Mouse (Mus musculus): ENCODE data around the gene Serpina16.
A peak's percentile ranks its signal among the peaks of the same experiment; 100 is the strongest.
"Not testable (repeated sequence)": the region's sequence is repeated elsewhere in the genome, so short reads cannot be mapped to it uniquely, and the experiment has no call there.

The Serpina16 gene

DNA sequence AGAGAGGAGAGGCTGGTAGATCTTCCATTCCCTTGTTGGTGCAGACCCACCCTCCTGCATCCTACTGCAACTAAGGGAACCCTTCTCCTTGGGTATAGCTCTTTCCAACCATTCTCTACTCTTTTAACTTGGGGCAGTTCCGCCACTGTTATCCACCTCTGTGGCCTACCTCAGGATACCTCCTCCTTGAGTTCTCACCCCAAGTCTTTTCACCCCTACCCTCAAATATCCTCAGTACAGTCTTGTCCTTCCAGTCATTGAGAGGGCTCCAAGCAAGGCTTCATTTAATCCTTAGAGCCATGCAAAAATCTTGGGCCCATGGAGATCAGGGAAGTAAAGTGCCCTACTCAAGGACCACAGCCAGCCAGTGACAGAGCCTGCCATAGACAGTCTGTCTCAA, at the start of gene Serpina16:
TSS of gene Serpina16 (minus strand) at position 101 of the 400 bp plus-strand sequence.
- no peak for DNase-seq (ENCODE audit: low spot score in 2 of 2)

DNA sequence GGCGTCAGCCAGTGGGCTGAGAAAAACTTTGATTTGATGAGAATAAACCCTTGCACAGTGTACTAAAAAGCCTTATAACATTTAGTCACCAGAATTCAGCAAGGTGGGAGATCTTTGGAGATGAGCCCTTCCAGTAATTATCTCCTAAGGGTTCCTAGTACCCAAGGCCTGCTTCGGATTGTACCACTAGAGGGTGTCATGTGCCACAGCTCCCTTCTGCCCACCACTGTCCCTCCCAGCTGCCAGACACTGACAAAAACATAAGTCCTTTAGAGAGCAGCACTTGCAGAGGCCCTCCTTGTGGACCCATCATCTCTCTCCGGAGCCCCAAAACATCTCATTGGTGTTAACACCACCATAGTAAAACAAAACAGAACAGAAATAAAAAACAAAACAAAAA, 35.6 kb upstream of the Serpina16 start:
- no peak for DNase-seq (ENCODE audit: low spot score in 2 of 2)

DNA sequence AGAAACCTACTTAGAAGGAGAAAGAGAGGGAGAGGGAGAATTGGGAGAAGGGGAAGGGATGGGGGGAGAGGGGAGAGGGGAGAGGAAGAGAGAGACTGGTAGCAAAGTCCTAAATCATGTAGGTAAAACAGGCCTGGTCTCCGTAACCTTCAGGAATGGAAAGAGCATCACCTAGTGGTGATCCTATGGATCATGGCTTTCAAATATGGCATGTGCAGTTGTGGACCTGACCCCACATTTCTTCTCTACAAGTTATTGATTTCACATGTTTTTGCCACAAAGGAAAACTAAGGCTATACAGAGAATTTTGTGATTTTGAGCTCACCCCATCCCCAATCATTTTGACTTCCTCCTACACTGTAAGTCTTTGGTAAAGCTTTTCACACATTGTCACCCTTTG, 34.5 kb upstream of the Serpina16 start:
- no peak for DNase-seq (ENCODE audit: low spot score in 2 of 2)

DNA sequence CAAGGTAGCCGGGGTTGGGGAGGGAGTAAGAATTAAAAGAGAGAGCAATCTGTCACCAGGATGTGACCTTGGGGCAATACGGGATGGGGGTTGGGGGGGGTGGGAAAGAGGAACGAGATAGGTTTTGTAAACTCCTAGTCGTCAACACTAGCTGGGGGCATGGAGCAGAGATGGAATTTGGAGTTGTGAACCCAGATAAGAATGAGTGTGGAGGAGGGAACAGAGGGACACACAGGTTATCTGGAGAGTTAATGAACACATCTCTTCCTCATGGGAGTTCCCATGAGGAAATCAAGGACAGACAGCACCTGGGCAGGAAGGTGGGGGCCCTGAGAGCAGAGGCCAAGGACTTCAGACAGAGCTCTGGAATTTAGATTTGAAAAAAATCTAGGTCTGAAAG, 30.2 kb upstream of the Serpina16 start:
- no peak for DNase-seq (ENCODE audit: low spot score in 2 of 2)

DNA sequence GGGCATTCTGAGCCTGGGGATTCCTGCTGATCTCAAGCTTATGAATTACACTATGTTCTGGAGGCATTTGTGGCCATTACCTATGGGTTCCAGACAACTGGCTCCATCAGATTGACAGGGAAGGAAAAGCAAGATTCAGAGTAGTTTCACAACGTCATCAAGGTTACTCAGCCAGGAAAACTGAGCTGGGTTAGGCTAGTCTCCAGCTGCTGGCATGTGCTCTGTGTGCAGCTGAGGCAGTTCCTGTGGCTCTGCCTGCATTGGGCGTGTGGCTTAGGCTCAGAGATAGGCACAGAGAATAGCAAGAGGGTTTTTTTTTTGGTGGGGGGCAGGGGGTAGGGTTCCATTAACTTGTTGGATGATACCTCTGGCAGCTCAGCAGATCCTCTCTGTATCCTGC, 29.6 kb upstream of the Serpina16 start:
- no peak for DNase-seq (ENCODE audit: low spot score in 2 of 2)

DNA sequence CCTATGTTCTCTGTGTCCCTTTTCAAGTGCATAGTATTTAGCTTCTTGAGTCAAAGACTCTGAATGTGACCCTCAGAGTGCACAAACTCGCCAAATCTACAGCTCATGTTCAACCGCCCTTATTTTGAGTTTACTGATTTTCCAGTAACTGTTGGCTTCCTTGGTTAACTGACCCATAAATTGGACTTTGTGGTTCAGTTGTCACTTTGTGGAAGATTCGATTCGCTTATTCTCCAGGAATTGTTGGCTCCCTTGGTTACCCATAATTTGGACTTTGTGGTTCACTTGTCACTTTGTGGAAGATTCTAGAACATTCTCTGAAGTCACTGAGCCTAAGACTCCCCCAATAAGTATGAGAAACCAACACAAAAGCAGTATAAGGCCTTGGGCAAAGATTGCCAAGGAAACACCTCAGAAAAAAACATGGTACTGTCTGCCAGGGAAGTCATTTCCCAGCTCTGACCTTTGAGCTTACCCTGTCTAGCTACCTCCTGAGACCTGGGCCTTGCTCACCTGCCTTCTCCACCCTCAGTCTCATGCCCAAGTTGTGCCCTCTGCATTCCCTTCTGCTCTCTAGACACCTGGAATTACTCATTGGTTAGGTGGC, 24.3 kb upstream of the Serpina16 start:
- DNase-seq (ENCODE audit: low spot score in 2 of 2): no peak

DNA sequence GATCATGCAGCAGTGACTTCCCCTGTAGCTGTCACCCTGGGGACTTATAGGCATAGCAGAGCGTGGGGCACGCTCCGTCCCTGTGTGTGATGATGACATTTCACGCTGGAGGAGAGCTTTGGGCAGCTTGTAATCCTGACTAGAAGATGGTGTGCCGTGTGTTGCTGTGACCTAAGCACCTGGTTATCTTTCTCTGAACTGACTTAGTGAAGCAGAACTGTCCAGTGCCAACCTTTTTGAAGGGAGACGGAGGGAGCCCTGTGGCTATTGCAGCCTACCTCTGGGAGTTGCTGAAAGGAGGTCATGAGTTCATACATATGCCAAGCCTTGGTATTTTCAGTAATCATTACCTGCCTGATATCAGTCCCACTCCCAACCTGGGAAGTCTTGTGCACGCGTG, 19.5 kb upstream of the Serpina16 start, which contains the start of gene Serpina1f:
TSS of gene Serpina1f (minus strand) at position 101 of the 400 bp plus-strand sequence.
- DNase-seq (ENCODE audit: low spot score in 2 of 2): no peak

DNA sequence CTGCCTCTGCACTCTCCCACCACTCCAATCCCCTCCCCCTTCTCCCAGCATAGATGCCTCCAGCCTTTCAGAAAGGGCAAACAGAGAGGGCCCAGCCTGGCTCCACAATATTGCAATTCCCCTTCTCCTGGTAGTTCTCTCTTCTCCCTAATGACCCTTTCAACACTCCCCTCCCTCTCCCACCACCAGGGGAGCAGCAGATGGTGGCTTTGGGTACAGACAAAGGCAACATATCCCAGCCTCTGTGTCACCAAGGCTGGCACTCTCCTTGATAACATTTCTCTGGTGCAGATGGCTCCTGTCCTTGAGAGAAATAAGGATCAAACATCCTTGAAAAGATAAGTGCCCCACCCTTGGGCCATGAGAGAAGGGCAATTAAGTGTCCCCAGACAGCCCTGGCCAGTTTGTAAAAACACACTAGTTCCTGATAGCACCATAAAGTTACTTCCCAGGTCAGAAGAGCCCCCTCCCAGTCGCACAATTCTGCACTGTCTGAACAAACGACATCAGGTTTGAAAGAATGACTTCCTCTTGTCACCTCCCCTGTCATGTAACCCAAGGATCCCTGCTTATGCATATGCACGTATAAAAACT, 12.4 kb upstream of the Serpina16 start:
- no peak for DNase-seq (ENCODE audit: low spot score in 2 of 2)

DNA sequence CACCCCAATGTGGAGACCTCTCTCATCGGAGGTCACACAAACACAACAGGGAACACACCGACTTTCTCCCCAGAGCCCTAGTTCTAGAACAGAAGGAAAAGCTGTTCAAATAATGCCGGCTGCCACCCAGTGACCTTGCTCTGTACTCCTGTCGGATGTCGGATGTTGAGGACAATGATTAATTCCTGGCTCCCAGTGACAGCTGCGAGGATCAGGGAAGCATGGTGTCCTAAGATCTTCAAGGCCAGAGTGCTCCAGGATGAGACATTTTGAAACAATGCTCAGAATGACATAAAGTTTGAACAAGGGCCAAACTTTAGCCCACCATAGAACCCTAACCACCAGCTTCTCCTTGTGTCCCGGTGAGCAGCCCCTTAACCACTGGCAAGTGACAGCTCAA, 11.1 kb upstream of the Serpina16 start:
- DNase-seq (ENCODE audit: low spot score in 2 of 2): no peak

DNA sequence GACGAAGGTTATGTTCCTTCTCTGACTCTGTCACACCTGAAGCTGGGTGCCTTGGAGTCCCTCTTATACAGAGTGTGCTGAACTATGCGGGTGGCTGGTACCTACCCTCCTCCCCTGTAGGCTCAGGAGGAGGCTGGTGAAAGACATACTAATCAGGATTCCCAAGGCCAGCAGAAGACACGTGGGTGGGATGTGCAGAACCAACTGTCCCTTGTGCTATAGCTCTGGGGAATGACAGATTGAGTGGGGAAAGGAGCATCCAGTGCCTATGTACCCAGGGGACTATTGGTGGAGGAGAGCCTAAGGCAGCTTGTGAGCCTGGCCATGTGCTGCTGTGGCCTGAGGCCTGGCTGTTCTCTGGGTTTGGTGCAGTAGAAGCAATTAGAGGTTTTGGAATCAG, 10.1 kb upstream of the Serpina16 start:
- DNase-seq (ENCODE audit: low spot score in 2 of 2): peak in 1 of 2 experiments; percentile 10

DNA sequence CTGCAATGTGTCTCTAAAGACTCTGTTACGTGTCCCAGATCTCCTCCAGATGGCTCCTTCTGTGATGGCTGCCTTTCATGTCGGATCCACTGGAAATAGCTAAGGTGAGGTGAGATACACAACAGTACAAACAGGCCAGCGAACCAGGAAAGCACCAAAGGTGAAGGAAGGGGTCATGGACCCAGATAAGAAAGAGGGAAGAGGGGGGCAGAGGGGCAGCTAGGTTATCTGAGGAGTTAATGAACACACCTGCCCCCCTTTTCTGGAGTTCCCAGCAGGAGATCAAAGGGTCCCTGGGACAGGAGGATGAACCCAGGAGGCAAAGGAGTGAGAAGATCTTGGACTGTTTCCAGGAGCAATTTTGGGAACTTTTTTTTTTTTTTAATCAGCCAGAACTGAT, 9.4 kb upstream of the Serpina16 start:
- no peak for DNase-seq (ENCODE audit: low spot score in 2 of 2)

DNA sequence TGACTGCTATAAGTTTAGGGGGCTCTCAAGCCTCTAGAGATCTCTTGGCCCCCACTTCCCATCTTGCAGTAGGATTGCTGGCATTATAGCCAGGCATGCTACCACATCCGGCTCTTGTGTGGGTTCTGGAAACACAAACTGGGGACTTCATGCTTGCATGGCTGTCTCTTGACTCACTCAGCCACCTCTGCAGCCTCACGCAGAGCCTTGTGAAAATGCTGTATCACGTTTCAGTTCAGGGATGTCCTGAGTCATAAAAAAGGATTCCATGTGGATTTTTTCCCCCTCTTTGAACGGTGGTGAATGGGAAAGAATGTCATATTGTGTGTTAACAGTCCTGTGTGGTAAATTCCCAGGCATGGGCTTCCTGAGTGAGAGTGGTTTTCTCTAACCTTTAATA, 7.8 kb upstream of the Serpina16 start:
- no peak for DNase-seq (ENCODE audit: low spot score in 2 of 2)

DNA sequence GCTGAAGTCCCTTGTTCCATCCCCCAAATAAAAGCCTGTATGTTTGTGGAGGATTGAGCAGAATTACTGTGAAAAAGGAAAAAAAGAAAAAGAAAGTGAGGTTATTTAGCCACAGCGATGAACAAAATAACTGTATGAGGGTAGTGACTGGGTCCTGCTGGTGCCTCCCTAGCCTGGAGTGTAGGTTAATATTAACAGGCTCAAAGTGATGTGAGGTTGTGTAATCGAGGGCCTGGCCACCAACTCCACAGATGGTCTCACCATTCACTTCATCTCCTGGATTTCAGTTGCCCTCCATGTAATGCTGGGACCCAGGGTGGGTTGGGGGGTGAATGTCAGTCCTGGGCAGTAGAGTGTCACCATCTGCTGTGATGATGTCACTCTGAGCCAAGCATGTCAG, 5.8 kb upstream of the Serpina16 start:
- DNase-seq (ENCODE audit: low spot score in 2 of 2): no peak

DNA sequence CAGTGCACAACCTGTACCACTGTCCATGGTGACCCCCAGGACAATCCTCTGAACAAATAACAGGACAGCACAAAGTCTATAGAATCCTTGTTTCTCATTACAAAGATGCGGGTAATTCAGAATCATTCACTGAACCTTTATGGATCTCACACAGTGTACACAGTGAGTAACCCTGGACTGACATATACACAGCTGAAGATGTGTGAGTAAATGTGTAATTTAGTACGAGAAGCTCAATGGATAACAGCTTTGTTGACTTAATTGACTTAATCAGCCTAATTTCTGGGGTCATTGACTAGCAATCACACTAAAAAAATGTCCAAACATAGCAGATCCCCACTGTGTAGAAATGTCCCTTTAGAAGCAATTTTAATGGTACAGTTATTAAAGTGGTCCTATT, 5.2 kb upstream of the Serpina16 start:
- DNase-seq (ENCODE audit: low spot score in 2 of 2): no peak

DNA sequence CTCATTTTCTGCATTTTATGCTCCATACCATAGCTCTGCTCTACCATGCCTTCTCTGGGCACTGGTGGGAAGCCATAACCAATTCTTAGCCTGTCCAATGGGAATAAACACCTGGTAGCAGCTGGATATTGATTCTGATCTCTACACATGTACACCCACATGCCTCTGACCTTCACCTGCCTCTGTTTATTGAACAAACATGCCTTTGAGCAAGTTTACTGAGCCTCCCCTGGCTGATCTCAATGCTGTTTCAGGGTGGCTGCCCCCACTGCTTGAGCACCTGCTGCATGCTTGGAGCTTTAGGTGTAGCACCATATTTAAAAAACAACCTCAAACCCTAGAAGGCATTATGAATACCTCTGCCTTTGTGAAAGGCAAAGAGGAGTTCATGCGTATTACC, 3.9 kb upstream of the Serpina16 start:
- not testable (repeated sequence) for DNase-seq (ENCODE audit: low spot score in 2 of 2)

DNA sequence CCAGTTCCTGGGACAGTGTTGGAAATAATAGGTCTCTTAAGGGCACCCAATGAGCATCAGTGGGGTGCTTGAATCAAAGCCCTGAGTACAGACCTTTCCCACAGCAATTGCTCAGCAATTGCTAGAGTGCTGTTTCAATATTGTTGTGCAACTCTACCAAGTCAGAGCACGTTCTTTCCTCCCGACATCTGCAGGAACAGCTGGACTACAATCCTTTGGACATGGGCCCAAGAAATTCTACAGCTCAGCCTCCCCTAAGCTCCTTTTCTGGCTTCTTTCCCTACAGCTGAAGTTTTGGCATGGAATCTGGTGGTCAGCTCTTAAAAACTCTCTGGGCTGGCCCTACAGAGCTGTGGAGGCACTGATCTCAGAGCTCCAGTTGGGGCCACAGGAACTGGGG, 2.8 kb downstream of the Serpina16 start:
- DNase-seq (ENCODE audit: low spot score in 2 of 2): no peak

DNA sequence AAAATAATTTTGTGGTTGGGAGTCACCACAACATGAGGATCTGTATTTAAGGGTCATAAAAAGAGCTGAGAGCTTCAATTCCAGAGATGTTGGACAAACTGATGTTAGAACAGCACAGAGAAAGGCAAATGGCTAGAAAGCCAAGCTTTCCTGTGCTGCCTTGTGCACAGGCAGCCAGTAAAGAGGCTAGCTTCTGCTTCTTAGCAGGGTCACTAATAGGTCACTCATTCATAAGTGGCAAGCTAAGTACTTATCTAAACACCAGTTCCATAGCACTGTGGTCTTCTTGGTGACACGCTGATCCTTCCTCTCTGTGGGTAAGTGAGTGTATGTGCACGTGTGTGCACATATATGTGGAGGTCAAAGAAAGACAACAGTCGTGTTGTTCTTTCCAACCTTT, 4.5 kb downstream of the Serpina16 start:
- no peak for DNase-seq (ENCODE audit: low spot score in 2 of 2)

DNA sequence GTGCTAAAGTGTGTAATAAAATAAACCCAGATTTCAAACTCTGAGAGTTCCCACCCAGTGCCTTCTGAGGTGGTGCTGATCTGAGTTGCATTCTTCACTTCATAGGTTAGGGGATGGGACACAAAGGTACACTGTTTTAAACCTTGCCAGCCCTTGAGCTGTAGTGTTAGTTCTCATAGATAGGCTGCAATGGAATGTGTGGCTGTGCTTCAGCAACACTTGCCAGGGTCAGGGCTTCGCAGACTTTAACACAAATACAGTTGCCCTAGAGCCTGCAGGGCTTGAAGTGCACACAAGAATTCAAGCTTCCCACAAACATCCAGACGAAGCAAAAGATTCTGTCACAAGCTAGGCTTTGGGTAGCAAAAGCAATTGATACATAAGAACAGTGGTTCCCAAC, 5.0 kb downstream of the Serpina16 start:
- no peak for DNase-seq (ENCODE audit: low spot score in 2 of 2)

DNA sequence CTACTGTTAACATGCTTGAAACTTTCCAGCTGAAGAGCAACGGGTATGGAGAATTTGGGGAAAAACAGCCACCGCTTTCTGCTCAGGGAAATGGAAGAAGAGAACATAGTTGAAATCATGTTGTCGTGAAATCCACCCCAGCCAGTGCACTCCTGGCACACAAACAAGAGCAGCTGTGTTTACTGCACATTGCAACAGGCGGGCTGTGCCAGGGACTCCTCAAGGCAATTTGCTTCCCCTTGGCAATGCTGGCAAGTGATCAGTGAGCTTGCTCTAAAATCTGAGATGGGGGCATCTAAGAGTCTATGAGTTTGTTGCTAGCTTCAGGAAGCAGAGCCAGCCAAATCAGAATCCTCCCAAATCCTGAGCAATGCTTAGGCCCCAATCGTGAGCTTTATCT, 5.6 kb downstream of the Serpina16 start:
- DNase-seq (ENCODE audit: low spot score in 2 of 2): peak; percentile 14 to 17

DNA sequence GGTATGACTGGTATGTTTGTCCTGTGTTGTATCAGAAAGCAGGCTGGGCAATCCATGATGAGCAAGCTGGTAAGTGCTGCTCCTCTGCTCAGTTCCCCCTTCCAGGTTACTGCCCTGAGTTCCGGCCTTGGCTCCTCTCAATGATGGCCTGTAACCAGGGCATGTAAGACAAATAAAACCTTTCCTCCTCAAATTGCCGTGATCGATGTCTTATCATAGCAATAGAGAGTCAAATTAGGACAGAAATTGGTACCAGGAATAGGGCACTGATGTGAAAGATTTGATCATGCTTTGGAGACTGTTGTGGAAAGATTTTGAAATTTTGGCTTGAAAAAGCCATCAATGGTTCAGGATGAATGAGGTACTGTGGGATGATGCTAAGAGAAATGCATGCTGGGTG, 10.7 kb downstream of the Serpina16 start:
- DNase-seq (ENCODE audit: low spot score in 2 of 2): no peak

DNA sequence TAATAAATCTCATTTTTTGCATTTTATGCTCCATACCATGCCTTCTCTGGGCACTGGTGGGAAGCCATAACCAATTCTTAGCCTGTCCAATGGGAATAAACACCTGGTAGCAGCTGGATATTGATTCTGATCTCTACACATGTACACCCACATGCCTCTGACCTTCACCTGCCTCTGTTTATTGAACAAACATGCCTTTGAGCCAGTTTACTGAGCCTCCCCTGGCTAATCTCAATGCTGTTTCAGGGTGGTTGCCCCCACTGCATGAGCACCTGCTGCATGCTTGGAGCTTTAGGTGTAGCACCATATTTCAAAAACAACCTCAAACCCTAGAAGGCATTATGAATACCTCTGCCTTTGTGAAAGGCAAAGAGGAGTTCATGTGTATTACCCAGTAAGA, 13.9 kb downstream of the Serpina16 start:
- not testable (repeated sequence) for DNase-seq (ENCODE audit: low spot score in 2 of 2)

DNA sequence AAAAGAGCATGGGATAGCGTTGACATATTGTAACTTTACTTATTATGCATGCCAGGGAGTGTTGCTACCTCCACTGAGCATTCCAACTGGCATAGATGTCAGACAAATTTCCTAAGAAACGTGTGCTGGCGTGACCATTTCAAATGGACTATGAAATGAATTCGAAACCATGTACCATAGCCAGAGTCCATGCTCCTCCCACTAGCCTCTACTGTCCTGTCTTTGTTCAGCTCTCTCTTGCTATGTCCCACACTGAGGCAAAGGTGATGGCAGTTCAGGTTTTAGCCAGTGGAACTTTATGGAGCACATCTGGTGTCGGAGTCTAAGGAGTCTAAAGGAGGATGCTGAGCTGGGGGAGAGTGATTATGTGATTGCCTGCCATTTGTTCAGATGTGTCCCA, 15.9 kb downstream of the Serpina16 start:
- no peak for DNase-seq (ENCODE audit: low spot score in 2 of 2)

DNA sequence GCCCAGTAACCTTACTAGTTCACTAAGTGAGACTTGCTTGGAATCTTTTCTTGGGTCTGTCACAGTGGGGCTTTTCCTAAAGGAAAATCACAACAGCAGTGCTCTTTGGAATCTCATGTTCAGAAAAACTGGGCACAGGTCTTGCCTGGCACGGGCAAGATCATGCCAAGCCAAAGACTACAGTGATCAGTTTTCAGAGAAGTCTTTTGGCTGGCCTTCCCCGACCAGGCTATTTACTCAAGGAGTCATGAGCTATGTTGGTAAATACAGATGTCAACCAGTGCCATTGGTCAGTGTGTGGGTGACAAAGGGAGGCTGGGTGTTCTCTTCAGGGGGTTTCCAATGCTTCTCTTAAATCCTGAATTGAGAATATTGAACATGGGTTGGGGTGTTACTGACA, 16.8 kb downstream of the Serpina16 start:
- DNase-seq (ENCODE audit: low spot score in 2 of 2): no peak

DNA sequence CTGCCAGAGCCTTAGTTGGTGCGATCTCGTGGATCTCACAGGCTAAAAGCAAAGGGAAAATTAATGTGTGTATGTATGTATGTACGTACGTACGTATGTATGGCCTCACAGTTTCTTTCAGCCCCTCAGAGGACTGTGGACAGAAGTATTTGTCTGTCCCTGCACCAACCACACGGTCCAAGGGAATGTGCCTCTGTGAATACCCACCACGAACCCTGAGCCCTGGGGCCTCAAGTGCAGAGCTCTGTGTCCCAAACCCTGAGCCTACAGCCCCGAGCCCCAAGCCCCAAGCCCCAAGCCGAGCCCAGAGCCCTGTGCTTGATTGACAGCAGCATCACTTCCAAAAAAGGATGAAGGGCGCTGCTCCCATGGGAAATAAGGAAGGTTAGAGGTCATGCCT, 17.9 kb downstream of the Serpina16 start:
- no peak for DNase-seq (ENCODE audit: low spot score in 2 of 2)
